Mouse (Mus musculus) layer of hippocampus, adult 8-10 months (tissue): Measurements from ENCODE around the gene Slc32a1. TPM values are rescaled to one million over a fixed set of nuclear protein-coding genes. Genes with fewer than 3 reads are reported as not detected.

Source experiments
- DNase-seq, 2 experiments: peaks; one replicate each; pipeline ENCODE4 v3.0.0; 2022; ENCODE audit warnings: low spot score in 2 of 2
- total RNA-seq, 4 experiments: library from RNA; stranded (reverse); gene quantifications; 2 replicates each; pipeline ENCODE4 v1.2.4; 2022

Gene Slc32a1
- total RNA-seq, 4 experiments from 2014 or later, result 62.7 to 69.9 (median 64.8) TPM

DNA sequence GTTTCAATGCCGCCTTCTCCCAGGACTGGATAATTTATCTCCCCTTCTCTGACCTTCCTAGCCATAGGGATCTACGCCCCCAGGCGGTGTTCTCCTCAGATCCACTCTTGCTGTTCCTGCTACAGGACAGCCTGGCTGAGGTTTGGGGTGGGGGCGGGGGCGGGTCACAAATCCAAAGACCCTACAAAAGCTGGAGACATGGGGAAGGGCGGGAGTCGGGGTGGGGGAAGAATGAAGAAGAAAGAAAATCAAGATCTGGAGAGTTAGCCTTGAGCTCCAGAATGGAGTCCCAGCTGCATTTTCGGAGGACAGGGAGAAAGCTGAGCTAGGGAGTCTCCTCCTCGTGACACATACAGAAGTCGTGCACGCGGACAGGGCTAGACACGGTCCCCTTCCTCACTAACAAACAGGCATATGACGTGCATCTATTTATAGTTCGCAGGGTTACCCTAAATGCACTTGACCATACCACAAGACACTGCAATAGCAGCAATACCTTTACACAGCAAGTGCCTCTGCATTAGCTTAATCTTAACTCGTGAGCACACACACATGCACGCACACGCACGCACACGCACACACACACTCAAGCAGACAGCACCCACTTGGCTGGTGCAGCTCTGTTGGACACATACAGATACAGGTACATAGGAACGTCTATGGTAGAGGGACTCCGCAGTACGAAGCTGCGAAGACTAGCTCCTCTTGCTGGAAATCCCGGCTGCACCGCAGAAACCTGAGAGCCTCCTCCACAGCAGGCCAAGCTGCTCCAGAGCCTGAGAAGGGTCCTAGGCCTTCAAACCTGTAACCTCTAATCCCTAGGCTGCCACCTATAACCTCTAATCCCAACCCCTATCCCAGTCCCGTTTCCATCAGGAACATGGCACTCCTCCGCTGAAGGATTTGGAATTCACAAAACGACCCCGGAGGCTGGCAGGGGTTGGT lies 1.4 kb downstream of the Slc32a1 start:
- DNase-seq, result no peak

DNA sequence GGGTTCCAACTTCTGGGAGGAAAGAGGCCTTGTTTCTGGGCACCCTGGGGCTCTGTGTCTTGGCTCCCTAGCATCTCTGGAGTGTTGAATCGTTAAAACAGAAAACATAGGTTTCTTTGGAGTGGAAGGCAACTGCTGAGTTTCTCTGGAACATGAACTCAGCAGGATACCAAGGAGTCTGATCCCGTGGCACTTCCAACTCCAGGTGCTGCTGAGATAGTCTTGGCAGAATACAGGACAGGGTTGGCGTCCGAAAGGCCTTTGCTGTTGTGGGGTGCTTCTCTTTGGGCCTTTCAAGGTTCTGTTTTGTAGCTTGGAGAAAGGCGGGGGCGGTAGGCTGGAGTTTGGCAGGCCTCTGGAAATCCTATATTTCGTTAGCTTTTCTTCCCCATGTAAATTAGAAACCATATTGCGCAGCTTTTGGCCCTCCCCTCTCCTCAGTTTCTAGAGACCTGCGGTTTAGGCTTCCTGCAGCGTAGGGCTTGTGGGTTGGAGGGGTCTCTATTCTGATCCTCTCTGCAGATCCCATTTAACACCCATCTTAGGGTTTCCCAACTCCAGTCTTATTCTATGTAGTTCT lies 2.2 kb downstream of the Slc32a1 start:
- DNase-seq, result no peak

DNA sequence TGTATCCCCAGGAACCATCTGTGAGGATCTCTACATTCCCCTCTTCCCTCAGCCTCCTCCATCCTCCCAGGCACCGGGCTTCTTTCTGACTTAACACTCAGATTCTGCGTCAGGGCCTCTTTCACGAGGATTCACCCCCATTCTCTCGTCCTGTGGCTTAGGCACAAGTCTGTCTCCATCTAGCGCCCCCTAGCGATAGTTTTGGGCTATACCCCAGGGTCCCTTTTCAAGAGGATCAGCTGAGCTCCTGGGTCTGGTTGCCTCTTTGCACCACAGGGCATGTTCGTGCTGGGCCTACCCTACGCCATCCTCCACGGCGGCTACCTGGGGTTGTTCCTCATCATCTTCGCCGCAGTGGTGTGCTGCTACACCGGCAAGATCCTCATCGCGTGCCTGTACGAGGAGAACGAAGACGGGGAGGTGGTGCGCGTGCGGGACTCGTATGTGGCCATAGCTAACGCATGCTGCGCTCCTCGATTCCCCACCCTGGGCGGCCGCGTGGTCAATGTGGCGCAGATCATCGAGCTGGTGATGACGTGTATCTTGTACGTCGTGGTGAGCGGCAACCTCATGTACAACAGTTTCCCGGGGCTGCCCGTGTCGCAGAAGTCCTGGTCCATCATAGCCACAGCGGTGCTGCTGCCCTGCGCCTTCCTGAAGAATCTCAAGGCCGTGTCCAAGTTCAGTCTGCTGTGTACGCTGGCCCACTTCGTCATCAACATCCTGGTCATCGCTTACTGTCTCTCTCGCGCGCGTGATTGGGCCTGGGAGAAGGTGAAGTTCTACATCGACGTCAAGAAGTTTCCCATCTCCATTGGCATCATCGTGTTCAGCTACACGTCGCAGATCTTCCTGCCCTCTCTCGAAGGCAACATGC lies 3.2 kb downstream of the Slc32a1 start:
- DNase-seq, result peak; percentile 55 to 62

DNA sequence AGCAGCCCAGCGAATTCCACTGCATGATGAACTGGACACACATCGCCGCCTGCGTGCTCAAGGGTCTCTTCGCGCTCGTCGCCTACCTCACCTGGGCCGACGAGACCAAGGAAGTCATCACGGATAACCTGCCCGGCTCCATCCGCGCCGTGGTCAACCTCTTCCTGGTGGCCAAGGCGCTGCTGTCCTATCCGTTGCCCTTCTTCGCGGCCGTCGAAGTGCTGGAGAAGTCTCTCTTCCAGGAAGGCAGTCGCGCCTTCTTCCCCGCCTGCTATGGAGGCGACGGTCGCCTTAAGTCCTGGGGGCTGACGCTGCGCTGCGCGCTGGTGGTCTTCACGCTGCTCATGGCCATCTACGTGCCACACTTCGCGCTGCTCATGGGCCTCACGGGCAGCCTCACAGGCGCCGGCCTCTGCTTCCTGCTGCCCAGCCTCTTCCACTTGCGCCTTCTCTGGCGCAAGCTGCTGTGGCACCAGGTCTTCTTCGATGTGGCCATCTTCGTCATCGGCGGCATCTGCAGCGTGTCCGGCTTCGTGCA lies 3.9 kb downstream of the Slc32a1 start:
- no peak for DNase-seq

DNA sequence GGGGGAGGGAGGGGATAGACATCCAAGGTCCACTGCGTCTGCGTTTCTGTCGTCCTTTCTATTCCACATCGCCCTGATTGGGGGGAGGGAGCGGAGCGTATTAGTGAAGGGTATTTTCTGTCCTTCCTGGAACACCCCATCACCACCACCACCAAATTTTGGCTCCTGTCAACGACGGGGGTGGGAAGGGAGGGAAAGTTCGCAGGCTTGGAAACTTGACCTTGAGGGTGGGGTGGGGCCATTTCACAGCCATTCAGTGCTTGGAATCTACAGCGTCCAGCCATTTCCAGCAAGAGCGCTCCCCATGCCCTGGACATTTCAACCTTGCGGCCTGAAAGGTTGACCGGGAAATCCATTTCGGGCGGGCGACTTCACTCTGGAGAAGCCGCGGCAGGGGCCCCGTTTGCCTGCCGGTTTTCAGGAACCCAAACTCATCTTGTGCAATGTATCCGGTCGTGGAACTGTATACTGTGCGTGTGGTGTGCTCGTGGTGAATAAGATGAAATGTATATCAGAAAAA lies 4.7 kb downstream of the Slc32a1 start:
- DNase-seq, result no peak

DNA sequence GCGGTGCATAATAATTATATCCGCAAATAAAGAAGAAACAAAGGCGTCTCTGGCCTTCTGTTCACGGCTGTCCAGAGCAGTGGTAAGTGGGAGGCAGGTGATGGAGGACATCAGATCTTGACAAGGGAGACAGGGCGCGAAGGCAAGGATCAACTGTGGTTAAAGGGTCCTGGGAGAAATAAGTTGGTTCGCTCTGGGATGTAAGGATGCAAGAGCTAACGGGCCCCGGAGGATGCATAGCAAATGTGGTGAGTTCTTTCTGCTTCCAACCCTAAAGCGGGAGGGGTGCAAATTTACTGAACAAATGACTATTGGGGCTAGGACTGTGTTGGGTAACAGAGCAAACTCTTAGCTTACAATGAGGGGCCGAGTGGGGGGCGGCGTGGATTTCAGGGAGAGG lies 5.1 kb downstream of the Slc32a1 start:
- DNase-seq, result no peak

DNA sequence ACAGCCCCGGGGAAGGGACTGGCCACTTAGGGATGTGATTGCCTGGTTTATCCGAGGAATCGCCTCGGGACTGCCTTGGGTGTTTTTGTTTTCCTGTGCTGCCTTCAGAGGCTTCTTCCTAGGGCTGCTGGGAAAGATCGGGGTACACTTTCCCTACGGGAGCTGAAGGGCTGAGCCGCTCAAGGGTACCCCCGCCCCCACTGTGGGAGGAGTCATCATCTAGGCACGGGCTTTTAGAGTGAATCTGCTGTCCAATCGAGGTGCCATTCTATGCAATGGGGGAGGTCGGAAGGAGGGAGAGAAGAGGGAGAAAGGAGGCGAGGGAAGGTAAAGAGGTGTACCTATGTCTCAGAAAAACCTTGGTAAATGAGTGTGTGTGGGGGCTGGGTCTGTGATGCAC lies 5.7 kb downstream of the Slc32a1 start:
- DNase-seq, result no peak

DNA sequence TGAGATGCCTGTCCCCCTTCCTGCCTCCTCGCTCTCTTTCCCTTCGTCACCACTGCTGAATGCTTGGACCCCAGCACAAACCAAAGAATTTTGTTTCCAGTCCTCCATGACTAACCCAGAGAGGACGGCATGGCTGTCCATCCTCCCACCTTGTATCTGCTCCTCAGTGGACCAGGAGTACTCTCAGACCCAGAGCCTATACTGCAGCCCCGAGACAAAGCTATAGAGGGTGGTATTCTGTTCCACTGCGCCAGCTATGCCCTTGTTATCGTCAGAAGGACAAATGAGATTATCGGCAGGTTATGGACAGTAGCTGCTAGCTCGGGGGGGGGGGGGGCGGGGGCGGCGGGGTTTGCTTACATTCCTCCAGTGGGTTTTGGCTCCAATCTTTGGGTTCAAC lies 6.2 kb downstream of the Slc32a1 start:
- no peak for DNase-seq

DNA sequence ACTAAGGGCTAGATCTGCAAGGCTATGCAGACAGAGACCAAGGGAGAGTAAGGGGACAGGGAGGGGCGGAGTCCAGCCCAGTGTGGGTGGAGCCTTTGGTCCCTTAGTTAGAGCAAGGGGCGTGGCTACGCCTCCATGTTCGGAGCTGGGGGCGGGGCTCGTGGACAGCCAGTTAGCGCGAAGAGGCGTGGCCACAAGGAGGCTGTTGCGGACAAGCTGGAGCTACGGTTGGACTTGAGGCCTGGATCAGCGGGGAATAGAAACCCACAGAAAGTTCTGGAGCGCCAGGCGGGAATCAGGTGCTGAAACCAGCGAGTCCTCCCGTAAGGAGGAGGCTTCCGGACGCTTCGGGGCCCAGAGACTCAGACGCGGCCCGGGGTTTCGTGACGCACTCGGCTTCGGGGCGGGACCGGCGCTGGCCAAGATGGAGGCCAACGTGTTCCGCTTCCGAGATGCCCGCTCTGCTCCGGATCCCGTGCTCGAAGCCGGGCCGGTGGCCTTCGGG lies 14.2 kb downstream of the Slc32a1 start, which contains the start of gene Actr5:
Actr5 (plus strand) TSS at position 171 of the 505 bp plus-strand sequence.
- DNase-seq, result peak; percentile 89 to 90

DNA sequence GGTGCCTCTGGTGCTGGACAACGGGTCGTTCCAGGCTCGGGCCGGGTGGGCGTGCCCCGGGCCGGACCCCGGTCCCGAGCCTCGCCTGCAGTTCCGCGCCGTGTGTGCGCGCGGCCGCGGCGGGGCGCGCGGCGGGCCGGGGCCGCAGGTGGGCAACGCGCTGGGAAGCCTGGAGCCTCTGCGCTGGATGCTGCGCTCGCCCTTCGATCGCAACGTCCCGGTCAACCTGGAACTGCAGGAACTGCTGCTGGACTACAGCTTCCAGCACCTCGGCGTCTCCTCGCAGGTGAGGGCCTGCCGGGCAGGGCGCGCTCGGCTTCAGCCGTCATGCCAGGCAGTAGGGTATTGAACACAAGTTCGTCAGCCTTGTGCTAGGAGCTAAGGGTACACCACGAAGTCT lies 14.7 kb downstream of the Slc32a1 start:
- DNase-seq, result no peak

DNA sequence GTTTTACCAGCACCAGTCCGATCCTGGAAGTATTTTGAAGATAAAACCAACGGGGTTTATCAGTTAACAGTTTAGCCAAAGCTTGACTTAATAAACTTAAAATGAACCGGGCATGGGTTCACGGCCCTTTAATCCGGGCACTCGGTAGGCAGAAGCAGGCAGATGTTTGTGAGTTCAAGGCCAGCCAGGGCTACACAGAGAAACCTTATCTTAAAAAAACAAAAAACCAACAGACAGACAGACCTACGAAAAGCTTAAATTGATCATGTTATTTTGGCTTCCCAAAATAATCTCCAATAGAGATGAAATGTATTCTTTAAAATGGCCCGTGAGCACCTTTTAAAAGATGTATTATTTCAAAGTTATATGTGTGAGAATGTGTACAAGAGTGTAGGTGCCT lies 15.1 kb downstream of the Slc32a1 start:
- DNase-seq, result no peak

DNA sequence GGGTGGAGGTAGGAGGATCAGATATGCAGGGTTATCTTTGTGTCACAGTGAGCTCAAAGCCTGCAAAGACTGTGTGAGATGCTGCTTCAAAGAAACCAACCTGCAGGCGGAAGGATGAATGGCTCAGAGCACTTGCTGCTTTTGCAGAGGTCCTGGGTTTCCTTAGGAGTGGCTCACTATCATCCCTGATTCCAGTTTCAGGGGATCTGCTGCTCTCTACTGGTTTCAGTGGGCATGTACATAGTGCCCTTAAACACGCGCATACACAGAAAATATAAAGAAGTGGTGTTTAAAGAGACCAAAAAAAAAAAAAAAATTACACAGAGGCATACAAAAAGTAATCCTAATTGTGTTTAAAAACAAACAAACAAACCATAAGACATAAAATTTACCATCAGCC lies 18.3 kb downstream of the Slc32a1 start:
- DNase-seq, result no peak

DNA sequence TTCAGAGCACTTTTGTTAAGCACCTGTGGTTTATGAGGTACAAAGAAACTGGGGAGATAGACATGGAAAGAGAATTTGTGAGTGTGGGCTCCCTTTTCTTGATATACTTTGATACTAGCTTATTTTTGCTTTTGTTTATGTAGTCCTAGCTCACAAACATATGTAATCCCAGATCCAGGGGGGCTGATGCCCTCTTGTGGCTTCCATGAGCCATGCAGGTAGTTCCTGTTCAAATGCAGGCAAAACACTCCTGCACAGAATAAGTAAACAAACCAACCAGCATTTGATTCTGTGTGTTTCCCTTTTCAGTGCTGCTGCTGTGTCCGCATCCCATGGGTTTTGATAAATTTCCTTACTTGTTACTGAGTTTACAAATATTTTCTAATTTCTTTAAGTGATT lies 18.8 kb downstream of the Slc32a1 start:
- DNase-seq, result no peak

DNA sequence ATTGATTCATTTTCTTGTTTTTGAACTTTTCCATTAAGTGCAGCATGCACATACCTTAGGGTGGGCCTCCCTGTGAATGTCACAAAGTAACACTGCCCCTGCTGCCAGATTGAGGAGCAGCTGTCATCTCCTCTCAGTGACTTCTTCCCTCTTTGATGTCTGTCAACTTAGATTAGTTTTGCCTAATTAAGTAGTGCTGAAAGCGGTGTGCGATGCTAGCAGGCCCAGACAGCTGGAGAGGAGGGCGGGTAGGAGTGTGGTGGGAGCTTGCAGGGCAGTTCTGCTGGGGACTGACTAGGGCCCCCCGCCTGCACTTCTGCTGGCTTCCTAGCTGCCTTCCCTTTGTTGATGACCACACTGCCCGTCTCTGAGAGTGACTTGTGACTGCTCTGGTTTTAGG lies 21.3 kb downstream of the Slc32a1 start:
- no peak for DNase-seq

DNA sequence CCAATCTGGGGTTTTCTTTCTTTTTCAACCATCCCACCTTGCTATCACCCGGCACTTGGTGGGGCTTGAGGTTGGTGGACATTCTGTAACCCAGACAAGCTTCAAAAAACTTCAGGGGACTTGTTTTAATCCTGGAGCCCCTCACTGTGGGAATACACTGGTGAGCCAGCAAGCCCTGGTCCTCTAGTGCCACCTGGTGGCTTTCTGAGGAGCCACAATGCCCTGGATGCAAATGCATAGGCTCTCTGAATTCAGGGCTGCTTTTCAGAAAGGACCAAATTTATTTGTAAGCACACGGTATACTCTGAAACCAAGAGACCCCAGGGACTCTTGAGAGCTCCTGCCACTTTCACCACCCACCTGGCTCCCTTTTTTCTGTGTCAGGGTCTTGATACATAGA lies 31.3 kb downstream of the Slc32a1 start:
- peak in 1 of 2 experiments; percentile 73 for DNase-seq

DNA sequence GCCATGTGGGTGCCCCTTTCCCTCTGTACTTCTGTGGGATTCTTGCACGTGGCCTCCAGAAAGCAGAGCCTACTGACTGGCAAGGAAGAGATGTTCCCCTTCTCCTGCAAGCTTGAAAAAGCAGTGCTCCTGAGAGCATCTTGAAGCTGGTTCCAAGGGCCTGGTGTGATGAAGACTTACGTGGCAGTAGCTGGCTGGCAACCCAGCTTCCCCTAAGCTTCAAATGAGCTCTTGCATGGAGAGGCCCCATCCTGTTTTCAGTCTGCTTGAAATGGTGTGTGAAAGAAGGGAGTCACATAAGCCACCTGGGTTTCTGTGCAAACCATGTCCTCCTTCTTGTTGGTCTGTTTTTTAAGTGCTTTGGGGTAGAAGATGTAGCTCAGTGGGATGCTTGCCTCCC lies 32.0 kb downstream of the Slc32a1 start:
- DNase-seq, result no peak

DNA sequence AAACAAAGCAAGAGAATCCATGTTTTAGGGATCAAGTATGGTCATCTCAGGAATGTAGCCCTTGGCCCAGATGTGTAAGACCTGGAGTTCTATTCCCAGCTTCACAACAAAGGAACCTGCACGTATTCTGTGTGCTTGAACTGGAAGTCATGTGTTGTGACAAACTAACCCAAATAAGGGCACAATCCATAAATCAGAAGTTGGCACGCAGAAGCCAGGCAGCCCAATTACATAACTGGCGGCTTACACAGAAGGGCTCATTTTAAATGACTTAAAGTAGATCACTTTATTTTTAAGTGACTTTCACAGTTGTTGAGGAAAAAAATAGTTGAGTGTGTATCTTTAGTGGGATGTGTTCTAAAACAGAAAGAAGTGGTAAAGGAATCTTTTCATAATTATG lies 33.2 kb downstream of the Slc32a1 start:
- DNase-seq, result no peak

DNA sequence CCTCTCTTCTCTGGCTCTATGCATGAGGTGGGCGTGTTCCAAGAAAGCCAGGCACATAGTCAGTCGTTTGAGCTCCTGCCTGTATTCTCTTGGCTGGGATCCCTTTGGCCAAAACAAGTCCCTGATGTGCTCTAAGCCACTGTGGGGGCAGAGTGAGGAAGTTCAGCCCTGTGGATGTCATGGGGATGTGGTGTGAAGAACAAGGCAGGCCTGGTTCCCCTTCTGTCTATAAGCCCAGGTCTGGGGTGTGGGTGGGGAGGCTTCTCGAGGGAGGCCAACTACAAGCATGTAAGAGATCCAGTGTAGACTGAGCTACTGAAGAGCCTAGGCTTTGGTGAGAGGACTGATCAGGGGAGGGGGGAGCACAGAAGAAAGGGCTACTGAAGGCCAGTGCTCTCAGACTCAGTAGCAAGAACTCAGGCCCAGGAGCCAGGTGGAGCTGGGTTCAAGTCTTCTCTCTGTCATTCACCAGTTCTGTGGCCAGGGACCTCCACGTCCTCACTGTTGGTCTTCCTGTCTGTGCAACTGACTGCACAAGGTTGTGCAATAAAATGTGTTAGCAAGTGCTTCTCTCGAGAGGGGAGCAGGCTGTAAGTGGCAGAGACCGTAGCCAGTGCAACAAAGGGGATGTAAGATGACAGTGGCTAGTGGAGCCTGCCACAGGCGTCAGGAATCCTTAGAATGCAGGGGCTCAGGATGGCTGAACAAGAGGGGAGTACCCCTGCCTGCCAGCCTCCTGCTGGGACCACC lies 40.8 kb downstream of the Slc32a1 start:
- DNase-seq, result no peak

DNA sequence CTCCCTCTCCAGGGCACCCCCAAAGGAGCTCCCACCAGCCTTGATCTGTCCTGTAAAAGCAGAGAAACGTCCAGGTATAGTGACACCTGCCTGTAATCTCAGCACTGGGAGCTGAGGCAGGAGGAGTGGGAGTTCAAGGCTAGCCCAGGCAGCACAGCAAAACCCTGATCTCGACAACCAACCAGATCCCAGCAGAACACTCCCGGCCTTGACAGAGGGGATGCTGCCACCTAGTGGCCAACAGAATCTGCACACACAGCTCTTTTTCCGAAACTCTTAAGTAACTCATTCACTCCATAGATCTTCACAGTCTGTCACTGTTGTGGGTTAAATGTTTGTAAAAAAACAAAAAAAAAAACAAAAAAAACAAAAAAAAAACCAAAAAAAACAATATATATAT lies 42.4 kb downstream of the Slc32a1 start:
- DNase-seq, result peak; percentile 72 to 87

DNA sequence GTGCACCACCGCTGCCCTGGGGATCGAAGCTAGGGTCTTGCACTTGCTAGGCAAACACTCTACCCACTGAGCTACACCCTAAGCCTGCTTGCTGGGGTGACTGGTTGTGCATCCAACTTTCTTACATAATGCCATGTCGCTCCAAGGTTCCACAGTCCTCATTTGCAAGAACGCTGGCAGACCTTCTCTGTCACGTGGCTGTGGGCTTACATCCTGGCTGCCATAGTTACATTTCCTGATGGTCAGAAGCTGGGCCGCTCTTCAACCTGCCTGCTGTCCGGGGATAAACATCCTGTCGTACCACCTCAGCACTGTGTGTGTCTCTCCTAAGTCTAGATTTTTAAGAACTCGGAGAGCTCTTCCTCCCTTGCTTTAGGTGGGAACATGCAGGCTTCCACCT lies 44.1 kb downstream of the Slc32a1 start:
- DNase-seq, result no peak
